ENCODE assay signal across 21 mouse cellular contexts in genomic region chr15:93525305-93525917, GRCm38 (mm10).
DNase-seq lines count a peak whose midpoint lies in the region; ATAC-seq and TF ChIP-seq lines count a peak whose summit lies in the region.
"Had no signal": no experiment of that assay in that cellular context is flagged by ENCODE, and none has a peak within 500 bp of the region (broad histone marks: within the 10 kb centered on the region; RNA-seq: fewer than 3 reads in every experiment).

No protein-coding gene starts in this region.

- no peaks in the 10 kb centered on the region for H3K27me3 ChIP-seq in heart, embryonic 10.5 days (ENCODE audit: insufficient read depth, poor library complexity, severe bottlenecking)
- peaks cover under 1% of the 10 kb centered on the region; the same call in 1 of the 2 replicates for H3K27me3 ChIP-seq in liver, embryonic 14.5 days (ENCODE audit: control insufficient read depth, insufficient read depth, low read length)
- H3K27me3 ChIP-seq in hindbrain, embryonic 14.5 days (ENCODE audit: control insufficient read depth, insufficient read depth, low read length) = peaks cover 16% of the 10 kb centered on the region
- H3K27me3 ChIP-seq: embryonic facial prominence, embryonic 12.5 days; Patski had no signal

- peaks cover 79% of the 10 kb centered on the region for H3K4me1 ChIP-seq in heart, embryonic 10.5 days
- peaks cover 0 to 19% of the 10 kb centered on the region in 2 experiments; a peak in 2 of 4 replicates for H3K4me1 ChIP-seq in liver, embryonic 14.5 days (replicated peaks; ENCODE audit: control insufficient read depth in 2 of 2, insufficient read depth in 2 of 2, low read length in 1 of 2)
- H3K4me1 ChIP-seq in hindbrain, embryonic 14.5 days (replicated peaks; ENCODE audit: control insufficient read depth, insufficient read depth, low read length) = peaks cover 5% of the 10 kb centered on the region

- peak; percentile 9 to 17 for DNase-seq in heart, adult 9 months (ENCODE audit: low spot score in 2 of 2)
- DNase-seq in heart, embryonic 10.5 days (ENCODE audit: low spot score) = no peak
- DNase-seq in testis, postnatal 14 days (ENCODE audit: low spot score) = peak; percentile 70
- DNase-seq in testis, postnatal 10 days (ENCODE audit: low spot score) = no peak
- DNase-seq in liver, embryonic 14.5 days (ENCODE audit: low read depth in 3 of 3, low spot score in 3 of 3) = no peak
- DNase-seq in frontal cortex, postnatal 36 days (ENCODE audit: low spot score in 2 of 2) = no peak
- no peak for DNase-seq in hindbrain, embryonic 14.5 days (ENCODE audit: low spot score)
- DNase-seq: adrenal gland, postnatal 14 days; B cell, adult 2 months; cerebellum, adult 18-20 months; gastrocnemius, postnatal 10 days; kidney, adult 9 months; kidney, postnatal 36 days had no signal

- no peaks in the 10 kb centered on the region for H3K9me3 ChIP-seq in heart, embryonic 10.5 days
- no peaks in the 10 kb centered on the region for H3K9me3 ChIP-seq in liver, embryonic 14.5 days (ENCODE audit: control insufficient read depth, low read length)
- no peaks in the 10 kb centered on the region for H3K9me3 ChIP-seq in hindbrain, embryonic 14.5 days (ENCODE audit: control insufficient read depth, low read length)
- H3K9me3 ChIP-seq: embryonic facial prominence, embryonic 12.5 days; limb, embryonic 12.5 days; midbrain, embryonic 15.5 days had no signal

- no peak overlapping the region for H3K9ac ChIP-seq in liver, embryonic 14.5 days (replicated peaks)
- H3K9ac ChIP-seq in hindbrain, embryonic 14.5 days = no peak overlapping the region
- H3K9ac ChIP-seq: embryonic facial prominence, embryonic 12.5 days; limb, embryonic 12.5 days; midbrain, embryonic 15.5 days had no signal

- H3K27ac ChIP-seq in heart, embryonic 10.5 days = no peak overlapping the region
- no peak overlapping the region for H3K27ac ChIP-seq in liver, embryonic 14.5 days
- no peak overlapping the region for H3K27ac ChIP-seq in hindbrain, embryonic 14.5 days
- H3K27ac ChIP-seq: embryonic facial prominence, embryonic 12.5 days; limb, embryonic 12.5 days; macrophage; midbrain, embryonic 15.5 days had no signal

- ATAC-seq in liver, embryonic 14.5 days (ENCODE audit: insufficient read depth) = peak; percentile 43; the same call in 1 of the 2 replicates
- ATAC-seq in megakaryocyte-erythroid progenitor cell, adult 5-6 weeks (replicated peaks; ENCODE audit: low FRiP score, low TSS enrichment, poor library complexity, severe bottlenecking) = peak; percentile 81
- no peak for ATAC-seq in hindbrain, embryonic 14.5 days (ENCODE audit: low FRiP score)
- ATAC-seq: activated CD4-positive, CD25-positive, alpha-beta regulatory T cell, adult 4 months; forebrain, embryonic 16.5 days; midbrain, embryonic 15.5 days; Patski had no signal

- WGBS in heart, embryonic 10.5 days = 17% methylated on average over 5 of the region's 5 CpGs
- 17% methylated on average over 5 of the region's 5 CpGs for WGBS in liver, embryonic 14.5 days (ENCODE audit: insufficient replicate concordance)
- 88% methylated on average over 5 of the region's 5 CpGs for WGBS in hindbrain, embryonic 14.5 days

- no peak overlapping the region for H3K4me3 ChIP-seq in heart, embryonic 10.5 days
- no peak overlapping the region for H3K4me3 ChIP-seq in liver, embryonic 14.5 days (ENCODE audit: insufficient read depth in 1 of 2, low read depth in 2 of 2, low read length in 2 of 2)
- H3K4me3 ChIP-seq in hindbrain, embryonic 14.5 days (replicated peaks; ENCODE audit: low read length) = no peak overlapping the region
- H3K4me3 ChIP-seq: embryonic facial prominence, embryonic 12.5 days; limb, embryonic 12.5 days; midbrain, embryonic 15.5 days had no signal

- no peak overlapping the region for H3K4me2 ChIP-seq in liver, embryonic 14.5 days (ENCODE audit: low read depth)
- H3K4me2 ChIP-seq in hindbrain, embryonic 14.5 days (replicated peaks) = no peak overlapping the region
- H3K4me2 ChIP-seq: embryonic facial prominence, embryonic 12.5 days; limb, embryonic 12.5 days; midbrain, embryonic 15.5 days had no signal

- no peak for TF ChIP-seq CTCF in liver, embryonic 14.5 days (IDR thresholded peaks at IDR 0.05; ENCODE audit: low read depth)

- H3K36me3 ChIP-seq in heart, embryonic 10.5 days = no peaks in the 10 kb centered on the region
- no peaks in the 10 kb centered on the region for H3K36me3 ChIP-seq in liver, embryonic 14.5 days (replicated peaks; ENCODE audit: control insufficient read depth, insufficient read depth, low read depth)
- H3K36me3 ChIP-seq in hindbrain, embryonic 14.5 days (replicated peaks; ENCODE audit: control insufficient read depth, insufficient read depth) = no peaks in the 10 kb centered on the region
- H3K36me3 ChIP-seq: embryonic facial prominence, embryonic 12.5 days; limb, embryonic 12.5 days; midbrain, embryonic 15.5 days had no signal

- TF ChIP-seq EP300 in liver, embryonic 14.5 days (IDR thresholded peaks at IDR 0.05; ENCODE audit: low read depth) = no peak

Comparison
In these comparisons a context has a peak if more than half of its experiments do, and no peak if none do; other contexts are left out.
1. DNase-seq: peak in heart, adult 9 months (2 of 2) and testis, postnatal 14 days (single experiment); none in heart, embryonic 10.5 days (single experiment), testis, postnatal 10 days (single experiment), liver, embryonic 14.5 days (0 of 3), frontal cortex, postnatal 36 days (0 of 2) and hindbrain, embryonic 14.5 days (single experiment).